ENCODE assay signal across 14 mouse cellular contexts in genomic region chr2:44401704-44402422, GRCm38 (mm10).
"Had no signal": no experiment of that assay in that cellular context is flagged by ENCODE, and none has a peak within 500 bp of the region (broad histone marks: within the 10 kb centered on the region; RNA-seq: fewer than 3 reads in every experiment).

No protein-coding gene starts in this region.

- H3K27me3 ChIP-seq: limb, embryonic 13.5 days; liver, embryonic 15.5 days; megakaryocyte, embryonic 14.5 days; midbrain, embryonic 15.5 days; neural tube, embryonic 12.5 days had no signal

- H3K9ac ChIP-seq: limb, embryonic 13.5 days; liver, embryonic 15.5 days; midbrain, embryonic 15.5 days; neural tube, embryonic 12.5 days had no signal

- H3K4me2 ChIP-seq: limb, embryonic 13.5 days; liver, embryonic 15.5 days; midbrain, embryonic 11.5 days; midbrain, embryonic 15.5 days; neural tube, embryonic 12.5 days had no signal

- DNase-seq: kidney, adult 8-10 months; left cerebral cortex, postnatal 4 days; right cerebral cortex, postnatal 4 days; spleen, adult 18-20 months; thymus, adult 18-20 months; thymus, postnatal 14 days had no signal

- H3K9me3 ChIP-seq: liver, embryonic 15.5 days had no signal

- H3K4me3 ChIP-seq: limb, embryonic 13.5 days; liver, embryonic 15.5 days; megakaryocyte, embryonic 14.5 days; midbrain, embryonic 15.5 days; neural tube, embryonic 12.5 days had no signal

- H3K27ac ChIP-seq: limb, embryonic 13.5 days; liver, embryonic 15.5 days; macrophage; midbrain, embryonic 15.5 days; neural tube, embryonic 12.5 days had no signal

- ATAC-seq: intestine, embryonic 16.5 days; midbrain, embryonic 15.5 days had no signal

- H3K36me3 ChIP-seq: limb, embryonic 13.5 days; liver, embryonic 15.5 days; midbrain, embryonic 15.5 days; neural tube, embryonic 12.5 days had no signal

- H3K4me1 ChIP-seq: liver, embryonic 15.5 days; megakaryocyte, embryonic 14.5 days; midbrain, embryonic 15.5 days had no signal
